Comparison of ENCODE assay signal across 20 mouse cellular contexts in genomic region chrX:162274581-162274980, GRCm38 (mm10).
"Had no signal": no experiment of that assay in that cellular context is flagged by ENCODE, and none has a peak within 500 bp of the region (broad histone marks: within the 10 kb centered on the region; RNA-seq: fewer than 3 reads in every experiment).

No protein-coding gene starts in this region.

- H3K4me1 ChIP-seq: midbrain, embryonic 10.5 days; midbrain, embryonic 12.5 days; neural tube, embryonic 13.5 days had no signal

- DNase-seq: liver; liver, embryonic 13.5 days; liver, postnatal 0 days; midbrain, embryonic 14.5 days; retina, postnatal 1 day; right cerebral cortex, adult 18-20 months; right cerebral cortex, postnatal 25 days; right cerebral cortex, postnatal 4 days; spleen, adult 18-20 months; thymus, adult 18-20 months; thymus, postnatal 14 days; thymus, postnatal 36 days had no signal

- H3K27ac ChIP-seq: liver, embryonic 13.5 days; liver, embryonic 15.5 days; midbrain, embryonic 10.5 days; midbrain, embryonic 12.5 days; neural tube, embryonic 13.5 days; neural tube, embryonic 15.5 days had no signal

- H3K4me2 ChIP-seq: liver, embryonic 11.5 days; liver, embryonic 13.5 days; liver, embryonic 15.5 days; midbrain, embryonic 12.5 days; neural tube, embryonic 13.5 days; neural tube, embryonic 15.5 days had no signal

- ATAC-seq: liver, postnatal 0 days; midbrain, embryonic 16.5 days had no signal

- H3K9ac ChIP-seq: liver, embryonic 13.5 days; liver, embryonic 15.5 days; liver, postnatal 0 days; midbrain, embryonic 12.5 days; neural tube, embryonic 13.5 days; neural tube, embryonic 15.5 days had no signal

- H3K9me3 ChIP-seq: liver, embryonic 13.5 days; liver, embryonic 15.5 days; midbrain, embryonic 10.5 days; midbrain, embryonic 12.5 days; neural tube, embryonic 13.5 days; neural tube, embryonic 15.5 days had no signal

- H3K27me3 ChIP-seq: liver, embryonic 13.5 days; liver, embryonic 15.5 days had no signal

- H3K4me3 ChIP-seq: liver, embryonic 13.5 days; liver, embryonic 15.5 days; midbrain, embryonic 10.5 days; midbrain, embryonic 12.5 days; myocyte; neural tube, embryonic 13.5 days; neural tube, embryonic 15.5 days had no signal

- H3K36me3 ChIP-seq: liver, embryonic 13.5 days; liver, embryonic 15.5 days; midbrain, embryonic 10.5 days; midbrain, embryonic 12.5 days; neural tube, embryonic 13.5 days; neural tube, embryonic 15.5 days had no signal
